Mouse (Mus musculus) stomach, embryonic 16.5 days (tissue): Measurements from ENCODE around the gene Tbrg4. TPM values are rescaled to one million over a fixed set of nuclear protein-coding genes. Genes with fewer than 3 reads are reported as not detected.

Experiments
- ATAC-seq: fragments of 200-750 bp; cut with Nextera tagmentation; 2 replicates; pipeline ENCODE4 v1.8.0; 2017; ENCODE audit warnings: moderate number of reproducible peaks, moderate TSS enrichment; ENCODE audit not compliant: insufficient read depth, low FRiP score
- H3K27ac ChIP-seq: fragments of 300-500 bp; sonication (generic); 2 replicates; pipeline ENCODE4 v1.5.1; 2014; ENCODE audit warnings: low read length
- H3K27me3 ChIP-seq: fragments of 300-500 bp; sonication (generic); 2 replicates; pipeline ENCODE4 v1.6.1; 2014; ENCODE audit warnings: low read length, control low read depth, mixed read lengths; ENCODE audit not compliant: control insufficient read depth, insufficient read depth
- H3K36me3 ChIP-seq: fragments of 300-500 bp; sonication (generic); 2 replicates; pipeline ENCODE4 v1.6.1; 2014; ENCODE audit warnings: low read length; ENCODE audit not compliant: control insufficient read depth, insufficient read depth
- H3K4me1 ChIP-seq: fragments of 300-500 bp; sonication (generic); 2 replicates; pipeline ENCODE4 v1.6.1; 2014; ENCODE audit warnings: low read length, control low read depth, mixed read lengths; ENCODE audit not compliant: control insufficient read depth, insufficient read depth
- H3K4me2 ChIP-seq: fragments of 300-500 bp; sonication (generic); 2 replicates; pipeline ENCODE4 v1.6.1; 2014; ENCODE audit warnings: low read depth, low read length, mixed read lengths
- H3K4me3 ChIP-seq: fragments of 300-500 bp; sonication (generic); replicated peaks from 2 replicates; pipeline ENCODE4 v1.5.1; 2014; ENCODE audit warnings: mild to moderate bottlenecking, low read length
- H3K9ac ChIP-seq: fragments of 300-500 bp; sonication (generic); 2 replicates; pipeline ENCODE4 v1.6.1; 2014; ENCODE audit warnings: low read length
- H3K9me3 ChIP-seq: fragments of 300-500 bp; sonication (generic); replicated peaks from 2 replicates; pipeline ENCODE4 v1.6.1; 2016; ENCODE audit warnings: low read length, control low read depth; ENCODE audit not compliant: control insufficient read depth
- WGBS: fragments of 180-500 bp; shearing (Covaris S2); extraction: QIAGEN DNeasy Blood & Tissue Kit; methylation state at CpG from one replicate; pipeline ENCODE4 v1.1.7; 2014; 5-methylcytosine and 5-hydroxymethylcytosine counted together
- polyA plus RNA-seq: library from polyadenylated mRNA; unstranded; fragments of >200 nt; fragmentation: Nextera tagmentation; extraction: Ambion mirVana; gene quantifications from 2 replicates; pipeline ENCODE4 v1.2.1, GENCODE M21; 2015

Tbrg4 gene
- polyA plus RNA-seq, 1 experiment from 2014 or later = 44.0 TPM

DNA sequence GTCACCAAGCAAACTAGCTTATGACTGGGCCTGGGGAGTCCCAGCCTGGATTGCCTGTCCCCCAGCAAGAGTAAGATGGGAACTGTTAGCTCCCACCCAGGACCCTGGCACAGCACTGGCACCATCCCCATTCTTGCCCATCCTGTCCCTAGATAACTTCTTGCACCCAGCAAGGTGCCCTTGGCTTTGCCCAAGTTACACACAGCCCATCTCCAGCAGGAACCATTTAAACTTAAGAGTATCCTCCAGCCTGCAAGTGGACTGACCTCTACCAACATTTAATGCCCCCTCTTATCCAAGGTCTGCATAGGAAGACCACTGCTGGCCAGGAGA is 21.3 kb downstream of the Tbrg4 start:
- Histone ChIP-seq H3K27me3 (peaks cover 16% of the 10 kb centered on the region), H3K9ac (peak overlapping the region; percentile 32), H3K36me3 (no peaks in the 10 kb centered on the region), H3K4me1 (peaks cover 19% of the 10 kb centered on the region), H3K27ac (no peak overlapping the region), H3K9me3 (no peaks in the 10 kb centered on the region), H3K4me2 (peak overlapping the region; percentile 61), H3K4me3 (peak overlapping the region; percentile 42)
- no peak for ATAC-seq

GRCm38 (mm10) chr11:6603887-6604603 is 21.8 kb downstream of the Tbrg4 start:
- H3K27me3 ChIP-seq = peaks cover 16% of the 10 kb centered on the region
- peak overlapping the region; percentile 61 for H3K4me2 ChIP-seq
- peak overlapping the region; percentile 43; the same call in 1 of the 2 replicates for H3K9ac ChIP-seq
- ATAC-seq = peak; percentile 56; the same call in 1 of the 2 replicates
- 20% methylated on average over 12 of the region's 12 CpGs for WGBS
- peaks cover 19% of the 10 kb centered on the region for H3K4me1 ChIP-seq
- H3K36me3 ChIP-seq = no peaks in the 10 kb centered on the region
- no peaks in the 10 kb centered on the region for H3K9me3 ChIP-seq
- peak overlapping the region; percentile 42 for H3K4me3 ChIP-seq
- no peak overlapping the region for H3K27ac ChIP-seq

GRCm38 (mm10) chr11:6603224-6603623 is 22.6 kb downstream of the Tbrg4 start:
- H3K4me3 ChIP-seq = no peak overlapping the region
- H3K27me3 ChIP-seq = peaks cover 16% of the 10 kb centered on the region
- 0 out of 2 replicates have a peak overlapping the region, but pooled peaks have one; percentile 11 for H3K4me2 ChIP-seq
- no peak overlapping the region for H3K27ac ChIP-seq
- WGBS = 68% methylated on average over 9 of the region's 9 CpGs
- H3K36me3 ChIP-seq = no peaks in the 10 kb centered on the region
- no peak overlapping the region for H3K9ac ChIP-seq
- H3K9me3 ChIP-seq = no peaks in the 10 kb centered on the region
- peaks cover 21% of the 10 kb centered on the region for H3K4me1 ChIP-seq
- ATAC-seq = no peak

DNA sequence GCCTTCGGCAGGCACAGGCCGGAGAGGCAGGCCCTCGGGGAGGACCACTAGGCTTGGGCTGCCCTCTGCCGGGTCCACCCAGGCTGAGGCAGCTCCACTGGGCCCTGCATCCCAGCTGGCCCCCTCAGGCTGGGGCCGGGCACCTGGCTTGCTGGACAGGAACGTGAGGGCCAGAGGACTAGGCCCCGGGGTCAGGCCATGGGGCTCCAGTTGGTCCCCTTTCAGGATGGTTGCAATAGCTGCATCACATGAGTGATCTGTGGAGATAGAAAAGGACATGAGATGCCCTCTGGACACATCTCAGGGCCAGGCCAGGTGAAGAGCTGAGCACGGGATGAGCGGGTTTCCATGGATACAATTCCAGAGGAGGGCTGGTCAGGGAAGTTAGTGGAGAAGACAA is 23.2 kb downstream of the Tbrg4 start:
- 73% methylated on average over 9 of the region's 9 CpGs for WGBS
- peak overlapping the region; percentile 4; the same call in 1 of the 2 replicates for H3K9ac ChIP-seq
- no peak overlapping the region for H3K4me2 ChIP-seq
- H3K9me3 ChIP-seq = no peaks in the 10 kb centered on the region
- no peaks in the 10 kb centered on the region for H3K36me3 ChIP-seq
- peaks cover 22% of the 10 kb centered on the region for H3K4me1 ChIP-seq
- H3K27me3 ChIP-seq = peaks cover 16% of the 10 kb centered on the region
- H3K4me3 ChIP-seq = no peak overlapping the region
- no peak overlapping the region for H3K27ac ChIP-seq
- ATAC-seq = no peak

DNA sequence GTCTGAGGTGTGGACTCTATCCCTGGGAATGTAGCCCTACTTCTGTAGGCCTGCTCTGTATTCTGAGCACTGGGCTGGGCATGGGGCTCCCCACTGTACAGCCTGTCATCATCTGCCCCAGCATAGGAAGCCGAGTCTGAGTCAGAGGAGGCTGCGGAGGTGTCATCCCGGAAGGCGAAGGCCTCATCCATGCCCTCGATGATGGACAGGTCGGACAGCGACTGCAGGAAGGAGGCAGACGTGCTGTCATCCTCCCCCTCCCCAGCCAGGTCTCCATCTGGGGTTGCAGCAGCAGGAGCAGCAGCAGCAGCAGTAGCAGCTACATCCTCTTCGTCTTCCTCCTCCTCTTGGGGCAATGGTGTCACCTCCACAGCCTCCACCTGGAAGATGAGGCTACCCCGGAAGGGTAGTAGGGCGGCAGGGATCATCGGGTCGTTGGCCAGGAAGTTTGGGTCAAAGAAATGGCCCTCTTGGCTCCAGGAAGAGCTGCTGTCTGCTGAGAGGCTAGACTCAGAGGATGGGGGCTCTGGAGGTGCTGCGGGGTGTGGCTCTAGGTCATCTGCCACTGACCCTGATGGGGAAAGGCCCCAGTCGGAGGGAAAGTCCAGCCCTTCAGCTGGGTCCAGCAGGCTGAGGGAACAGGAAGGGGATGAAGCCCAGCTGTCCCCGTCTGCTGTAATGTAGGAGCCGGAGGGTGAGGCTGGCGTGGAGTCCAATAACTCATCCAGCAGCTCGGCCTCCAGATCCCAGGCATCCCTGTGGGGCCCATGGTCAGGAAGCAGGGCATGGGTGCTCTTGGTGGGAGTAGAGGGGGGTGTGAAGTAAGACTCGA is 24.0 kb downstream of the Tbrg4 start:
- H3K27me3 ChIP-seq = peaks cover 16% of the 10 kb centered on the region
- WGBS = 63% methylated on average over 20 of the region's 20 CpGs
- H3K4me1 ChIP-seq = peaks cover 22% of the 10 kb centered on the region
- peaks cover 2% of the 10 kb centered on the region; the same call in 1 of the 2 replicates for H3K36me3 ChIP-seq
- ATAC-seq = no peak
- no peak overlapping the region; the same call in 1 of the 2 replicates for H3K9ac ChIP-seq
- no peak overlapping the region for H3K4me2 ChIP-seq
- no peak overlapping the region for H3K27ac ChIP-seq
- no peak overlapping the region for H3K4me3 ChIP-seq
- H3K9me3 ChIP-seq = no peaks in the 10 kb centered on the region

DNA sequence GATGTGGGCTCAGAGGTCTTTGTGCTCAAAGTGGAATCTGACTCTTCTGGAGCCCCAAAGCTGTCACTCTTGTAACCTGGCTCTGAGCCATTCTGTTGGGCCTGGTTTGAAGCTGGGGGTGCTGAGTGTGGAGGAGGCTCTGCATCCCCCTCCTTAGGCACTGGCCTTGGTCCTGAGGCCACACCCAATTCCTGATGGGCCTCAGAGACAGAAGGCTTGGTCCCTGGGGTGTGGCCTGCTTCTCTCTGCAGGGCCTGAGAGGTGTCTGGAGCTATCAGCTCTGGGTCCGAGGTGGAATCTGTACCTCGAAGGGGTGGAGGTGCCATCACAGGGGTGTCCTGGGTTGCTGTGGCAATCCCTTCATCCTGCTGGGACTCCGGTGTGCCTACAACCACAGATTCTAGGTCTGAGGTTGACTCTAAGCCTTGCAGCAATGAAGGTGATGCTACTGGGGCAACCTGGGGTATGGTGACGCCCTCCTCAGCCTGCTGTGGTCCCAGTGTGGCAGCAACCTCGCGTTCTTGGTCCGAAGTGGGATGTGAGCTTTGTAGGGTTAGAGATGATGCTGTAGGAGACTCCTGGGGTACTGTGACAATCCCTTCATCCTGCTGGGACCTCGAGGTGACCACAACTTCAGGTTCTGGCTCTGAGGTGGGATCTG is 25.5 kb downstream of the Tbrg4 start:
- H3K4me1 ChIP-seq = peaks cover 21% of the 10 kb centered on the region
- no peak overlapping the region for H3K27ac ChIP-seq
- H3K27me3 ChIP-seq = peaks cover 4% of the 10 kb centered on the region; the same call in 1 of the 2 replicates
- no peak overlapping the region for H3K4me2 ChIP-seq
- peaks cover 8% of the 10 kb centered on the region; the same call in 1 of the 2 replicates for H3K36me3 ChIP-seq
- WGBS = 86% methylated on average over 8 of the region's 8 CpGs
- H3K4me3 ChIP-seq = no peak overlapping the region
- H3K9me3 ChIP-seq = no peaks in the 10 kb centered on the region
- no peak overlapping the region for H3K9ac ChIP-seq
- ATAC-seq = no peak

GRCm38 (mm10) chr11:6599831-6600230 is 26.0 kb downstream of the Tbrg4 start:
- Histone ChIP-seq H3K27ac (no peak overlapping the region), H3K27me3 (no peaks in the 10 kb centered on the region), H3K9me3 (no peaks in the 10 kb centered on the region), H3K9ac (no peak overlapping the region), H3K36me3 (peaks cover 8% of the 10 kb centered on the region; the same call in 1 of the 2 replicates), H3K4me3 (no peak overlapping the region), H3K4me1 (peaks cover 19% of the 10 kb centered on the region), H3K4me2 (no peak overlapping the region)
- no peak for ATAC-seq
- WGBS = 80% methylated on average over 6 of the region's 6 CpGs

GRCm38 (mm10) chr11:6599011-6599681 is 26.7 kb downstream of the Tbrg4 start:
- Histone ChIP-seq H3K27me3 (no peaks in the 10 kb centered on the region), H3K9ac (no peak overlapping the region), H3K9me3 (no peaks in the 10 kb centered on the region), H3K27ac (no peak overlapping the region), H3K36me3 (peaks cover 8% of the 10 kb centered on the region; the same call in 1 of the 2 replicates), H3K4me2 (no peak overlapping the region), H3K4me1 (peaks cover 15% of the 10 kb centered on the region), H3K4me3 (no peak overlapping the region)
- ATAC-seq = no peak
- WGBS = 29% methylated on average over 27 of the region's 27 CpGs
